Mouse (Mus musculus): ENCODE measurements at regions not wholly inside any gene's neighbourhood (a gene's known extent, or its start where the extent isn't known, plus 50 kb on each side); places are given as distances from the start of the nearest gene placed in this dataset.

- Histone ChIP-seq H3K27me3 (ENCODE audit: insufficient read depth, poor library complexity, severe bottlenecking) (no peaks in the 10 kb centered on the region), H3K4me3 (no peak overlapping the region), H3K4me1 (replicated peaks) (no peaks in the 10 kb centered on the region), H3K27ac (no peak overlapping the region), H3K9me3 (no peaks in the 10 kb centered on the region), H3K36me3 (no peaks in the 10 kb centered on the region)
- 83% methylated on average over 1 of the region's 1 CpGs for WGBS
- DNase-seq (ENCODE audit: low spot score): no peak
Observed at GRCm38 (mm10) chr4:68280903-68281302, 673.3 kb downstream of the Brinp1 start.

- no peaks in the 10 kb centered on the region for H3K27me3 ChIP-seq (ENCODE audit: insufficient read depth, poor library complexity, severe bottlenecking)
Observed at GRCm38 (mm10) chr4:68275063-68275708, 679.0 kb downstream of the Brinp1 start.

More at GRCm38 (mm10) chr4:68275063-68275708, 679.0 kb downstream of the Brinp1 start:
- Histone ChIP-seq H3K9me3 (no peaks in the 10 kb centered on the region), H3K27ac (no peak overlapping the region), H3K4me1 (replicated peaks) (no peaks in the 10 kb centered on the region), H3K36me3 (no peaks in the 10 kb centered on the region), H3K4me3 (no peak overlapping the region)
- 89% methylated on average over 3 of the region's 3 CpGs for WGBS
- DNase-seq (ENCODE audit: low spot score): no peak
